Mouse (Mus musculus) lung, postnatal 0 days (tissue): ENCODE measurements at regions not wholly inside any gene's neighbourhood (a gene's known extent, or its start where the extent isn't known, plus 50 kb on each side); places are given as distances from the start of the nearest gene placed in this dataset.

Source experiments
- CTCF ChIP-seq: IDR thresholded peaks from 2 replicates; pipeline ENCODE4 v1.5.1; 2016; ENCODE audit warnings: antibody characterized with exemption, mild to moderate bottlenecking
- EP300 ChIP-seq: IDR thresholded peaks from 2 replicates; pipeline ENCODE4 v1.6.1; 2016; ENCODE audit warnings: antibody characterized with exemption, mild to moderate bottlenecking, control low read depth

DNA sequence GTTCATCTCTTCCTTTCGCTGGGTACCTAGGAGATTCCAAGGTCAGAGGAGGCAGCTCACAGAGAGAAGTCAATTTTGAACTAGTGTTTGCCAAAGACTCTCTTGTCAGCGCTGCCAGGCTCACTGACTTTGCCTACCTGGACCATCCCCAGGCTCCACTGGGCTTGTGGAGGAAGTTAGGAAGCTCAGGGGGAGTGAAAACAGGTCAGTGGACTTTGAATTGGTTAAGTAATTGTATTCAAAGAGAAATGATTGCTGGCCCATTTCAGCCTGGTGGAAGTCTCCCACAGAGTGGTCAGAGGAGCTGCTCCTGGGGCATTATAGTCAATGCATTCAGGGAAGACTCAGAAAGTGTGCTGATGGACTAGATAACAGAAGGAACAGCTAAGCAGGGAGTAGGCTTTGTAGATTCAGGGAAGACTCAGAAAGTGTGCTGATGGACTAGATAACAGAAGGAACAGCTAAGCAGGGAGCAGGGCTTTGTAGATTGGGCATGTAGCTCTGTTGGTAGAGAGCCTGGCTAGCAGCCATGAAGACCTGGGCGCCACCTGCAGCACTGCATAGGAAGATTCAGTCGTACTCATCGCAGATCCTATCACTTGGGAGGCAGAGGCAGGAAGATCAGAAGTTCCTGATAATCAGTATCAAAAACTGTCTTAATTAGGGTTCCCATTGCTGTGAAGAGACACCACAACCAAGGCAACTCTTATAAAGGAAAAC is 173.1 kb downstream of the Inhbb start:
- no peak for TF ChIP-seq CTCF
- no peak for TF ChIP-seq EP300
